Mouse (Mus musculus): ENCODE data around the gene Tert. TPM values are rescaled to one million over a fixed set of nuclear protein-coding genes. Genes with fewer than 3 reads are reported as not detected.

Tert gene
- polyA plus RNA-seq, 1 experiment from 2014 or later: 3.4 TPM

Other genes with a start within 250 kb of the Tert start
- 119 and 140 TPM in 2 replicates for gene Lpcat1, start 159.7 kb upstream of the Tert start, polyA plus RNA-seq (2015; fragmentation: Nextera tagmentation; extraction: Ambion mirVana)
- 0.08 and 0.18 TPM in 2 replicates for gene Slc6a3, start 90.2 kb upstream of the Tert start, polyA plus RNA-seq (2015; fragmentation: Nextera tagmentation; extraction: Ambion mirVana)
- gene Clptm1l, start 22.9 kb upstream of the Tert start, polyA plus RNA-seq (2015; fragmentation: Nextera tagmentation; extraction: Ambion mirVana): 95.8 and 105 TPM in 2 replicates
- gene Slc6a18, start 51.1 kb downstream of the Tert start, polyA plus RNA-seq (2015; fragmentation: Nextera tagmentation; extraction: Ambion mirVana): not detected in 2 replicates
- gene Slc6a19, start 78.0 kb downstream of the Tert start, polyA plus RNA-seq (2015; fragmentation: Nextera tagmentation; extraction: Ambion mirVana): 0.08 TPM in 1 of 2 replicates, not detected in the other
- 14.6 and 18.7 TPM in 2 replicates for gene Slc12a7, start 106.2 kb downstream of the Tert start, polyA plus RNA-seq (2015; fragmentation: Nextera tagmentation; extraction: Ambion mirVana)
- 4.7 and 4.8 TPM in 2 replicates for gene Nkd2, start 220.7 kb downstream of the Tert start, polyA plus RNA-seq (2015; fragmentation: Nextera tagmentation; extraction: Ambion mirVana)